Mouse (Mus musculus) cerebellum, adult 8-10 months (tissue): ENCODE results near the gene Orc1.

Source experiments
- DNase-seq: peaks from one replicate; pipeline ENCODE4 v3.0.0; 2022

The Orc1 gene

DNA sequence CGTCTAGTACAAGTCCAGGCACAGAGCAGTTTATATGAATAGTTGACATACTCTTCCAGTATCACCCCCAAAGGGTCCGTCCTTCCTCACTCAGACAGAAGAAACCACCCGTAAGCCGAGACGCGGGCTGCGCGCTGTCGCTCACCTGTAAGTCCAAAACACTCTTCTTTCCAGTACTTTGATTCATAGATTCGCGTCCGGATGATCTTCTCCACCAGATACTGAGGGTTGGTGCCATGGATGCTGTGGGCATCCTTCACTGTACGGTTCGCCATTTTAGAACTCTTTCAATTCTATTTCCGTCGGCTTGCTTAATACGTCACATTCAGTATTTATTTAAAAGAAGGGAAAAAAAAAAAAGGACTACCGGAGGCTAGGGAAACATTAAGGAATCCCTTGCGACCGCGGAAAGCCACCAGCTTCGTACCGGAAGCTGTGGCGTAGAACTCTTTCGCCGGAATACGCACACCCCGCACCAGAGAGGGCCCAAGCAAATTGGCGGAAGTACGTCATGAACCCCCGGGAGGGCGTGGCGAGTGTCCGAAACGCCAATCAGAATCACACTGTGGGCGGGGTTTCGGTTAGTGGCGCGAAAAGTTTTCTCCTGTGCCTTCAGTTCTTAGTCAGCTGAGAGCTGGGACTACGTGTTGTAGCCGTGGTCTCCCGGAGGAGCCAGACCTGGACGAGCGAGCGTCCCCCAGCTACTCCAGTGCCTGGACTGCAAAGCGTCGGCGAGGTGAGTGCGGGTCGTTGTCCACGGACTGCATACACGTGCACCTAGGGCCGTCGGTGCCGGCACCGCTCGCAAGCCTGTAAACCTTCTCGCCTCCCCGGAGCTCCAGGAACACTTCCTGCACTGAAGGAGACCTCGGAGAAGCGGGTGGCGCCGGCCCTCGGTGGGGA, at the start of gene Orc1, which contains the start of gene Prpf38a:
TSS of gene Orc1 (plus strand) at position 584 of the 903 bp plus-strand sequence.
TSS of gene Prpf38a (minus strand) at position 497 of the 903 bp plus-strand sequence.
- DNase-seq = peak; percentile 96

DNA sequence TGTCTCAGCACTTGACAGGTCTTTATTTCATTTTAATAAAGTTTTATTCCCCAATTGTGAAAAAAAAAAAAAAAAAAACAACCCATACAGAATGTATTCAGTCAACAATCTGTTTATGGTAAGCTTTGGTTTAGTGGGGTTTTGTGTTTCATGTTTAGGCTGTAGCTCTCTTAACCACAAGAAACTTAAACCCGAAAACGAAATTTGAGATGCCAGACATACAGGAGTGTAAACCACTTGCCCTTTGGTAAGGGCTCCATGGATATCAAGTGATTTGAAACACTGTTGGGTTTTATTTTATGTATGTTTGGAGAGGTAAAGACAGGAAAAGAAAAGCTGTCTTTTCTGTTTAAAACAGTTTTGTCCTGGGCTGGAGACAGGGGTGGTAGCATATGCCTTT, 39.5 kb upstream of the Orc1 start:
- DNase-seq = no peak

DNA sequence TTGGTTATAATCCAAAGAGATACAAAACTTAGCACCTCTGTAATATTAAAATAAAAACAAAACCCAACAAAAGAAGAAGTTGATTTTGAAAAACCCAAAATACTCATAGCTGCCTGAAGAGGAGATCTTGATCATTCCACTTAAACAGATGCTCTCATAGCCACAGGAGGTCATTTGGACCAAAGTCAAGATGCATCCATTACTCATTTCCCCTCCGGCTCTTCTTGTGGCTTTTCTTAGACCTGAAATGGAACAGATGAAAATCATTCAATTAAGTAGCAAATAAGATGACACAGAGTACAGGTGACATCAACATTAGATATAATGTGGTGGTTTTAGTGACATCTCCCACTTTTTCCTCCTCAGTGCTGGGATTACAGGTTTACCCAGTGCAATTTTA, 14.2 kb upstream of the Orc1 start:
- DNase-seq = no peak

DNA sequence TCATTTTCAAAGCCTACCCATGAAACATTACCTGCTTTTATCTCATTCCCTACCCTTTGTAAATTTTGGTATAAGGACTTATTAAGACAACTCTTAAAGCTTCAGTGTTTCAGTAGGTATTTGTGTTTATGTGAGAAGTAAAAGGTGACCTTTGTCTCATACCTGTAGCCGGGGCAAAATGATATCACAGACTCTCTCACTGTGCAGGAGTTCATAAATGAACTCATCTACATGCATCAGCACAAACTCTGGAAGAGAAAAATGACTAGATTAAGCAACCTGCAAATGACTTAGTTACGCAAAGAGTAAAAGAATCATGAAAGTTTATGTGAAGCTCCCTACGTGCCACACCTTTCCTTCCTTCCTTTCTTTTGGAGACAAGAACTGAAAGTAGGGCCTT, 6.6 kb upstream of the Orc1 start:
- no peak for DNase-seq

DNA sequence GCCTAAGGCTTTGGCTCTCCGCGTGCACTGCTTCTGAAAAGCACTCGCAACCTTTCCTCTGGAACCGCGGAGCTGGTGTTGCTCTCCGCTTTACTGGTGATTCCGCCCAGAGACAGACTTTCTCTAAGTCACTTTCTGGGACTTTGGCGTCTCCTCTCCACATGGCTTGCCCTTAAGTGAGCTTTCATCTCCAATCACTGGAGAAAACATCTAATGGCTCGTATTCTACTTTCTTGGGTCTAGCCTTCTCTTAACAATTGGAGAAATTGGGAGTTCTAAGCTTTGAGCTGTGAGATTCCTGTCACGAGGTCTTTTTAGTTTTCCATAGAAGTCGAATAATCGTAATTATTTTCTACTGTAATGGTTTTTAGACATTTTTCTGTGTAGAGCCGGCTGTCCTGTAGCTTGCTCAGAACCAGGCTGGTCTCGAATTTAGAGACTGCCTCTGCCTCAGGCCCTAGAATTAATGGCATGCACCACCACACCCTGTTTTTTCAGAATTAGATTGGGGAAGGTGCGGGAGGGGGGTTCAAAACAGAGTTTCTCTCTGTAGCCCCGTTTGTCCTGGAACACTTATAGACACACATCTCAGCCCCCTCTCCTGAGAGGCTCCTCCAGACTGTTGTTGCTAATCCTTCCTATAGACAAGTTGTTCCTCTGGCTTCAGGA, 654 bp downstream of the Orc1 start:
- DNase-seq = no peak

DNA sequence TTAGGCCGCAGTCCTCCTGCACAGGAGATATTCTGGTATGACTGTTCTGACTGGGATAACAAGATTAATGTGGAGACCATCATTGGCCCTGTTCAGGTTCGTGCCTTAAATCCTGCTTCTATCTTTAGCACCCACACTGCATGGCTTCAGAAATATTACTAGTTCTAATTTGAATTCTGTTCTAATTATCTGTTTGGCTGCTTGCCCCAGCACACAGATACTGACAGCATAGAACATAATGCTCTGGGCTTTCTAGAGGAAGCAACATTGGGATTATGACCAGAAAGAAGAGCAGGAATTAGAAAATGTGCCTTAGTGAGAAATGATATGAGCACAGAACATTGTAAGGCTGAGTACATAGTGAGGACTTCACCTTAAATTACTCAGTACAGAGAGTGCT, 14.2 kb downstream of the Orc1 start:
- DNase-seq = peak; percentile 32

DNA sequence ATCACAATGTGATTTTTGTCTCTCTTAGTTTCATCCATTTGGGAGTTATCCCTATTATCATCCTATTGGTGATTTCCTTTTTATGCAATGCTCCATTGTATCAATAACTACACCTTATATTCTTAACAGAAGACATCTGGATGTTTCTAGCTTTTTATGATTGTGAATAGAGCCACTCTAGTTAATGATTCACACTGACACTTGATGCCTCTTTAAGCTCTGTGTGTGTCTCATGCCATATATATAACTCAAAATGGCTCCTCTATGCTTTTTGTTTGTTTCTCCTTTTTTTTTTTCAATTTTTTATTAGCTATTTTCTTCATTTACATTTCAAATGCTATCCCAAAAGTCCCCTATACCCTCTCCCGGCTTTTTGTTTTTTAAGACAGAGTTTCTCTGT, 16.6 kb downstream of the Orc1 start:
- no peak for DNase-seq

DNA sequence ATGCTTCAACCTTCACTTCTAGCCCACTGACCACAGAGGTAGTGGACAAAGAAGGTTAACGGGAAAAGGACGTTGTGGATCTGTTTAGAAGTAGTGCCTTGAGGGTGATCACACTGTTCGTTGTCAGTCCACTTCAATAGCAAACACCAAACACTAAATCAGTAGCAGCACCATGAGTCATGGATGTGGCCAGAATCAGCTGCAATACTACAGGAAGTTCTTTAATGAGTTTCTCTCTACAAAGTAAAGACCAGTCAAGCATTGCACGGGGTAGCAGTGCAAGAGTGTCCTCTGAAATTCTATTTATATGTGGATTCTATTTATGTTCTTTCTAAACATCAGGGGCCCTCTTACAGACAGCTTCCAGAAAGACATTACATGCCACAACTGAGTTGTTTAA, 19.1 kb downstream of the Orc1 start:
- no peak for DNase-seq

DNA sequence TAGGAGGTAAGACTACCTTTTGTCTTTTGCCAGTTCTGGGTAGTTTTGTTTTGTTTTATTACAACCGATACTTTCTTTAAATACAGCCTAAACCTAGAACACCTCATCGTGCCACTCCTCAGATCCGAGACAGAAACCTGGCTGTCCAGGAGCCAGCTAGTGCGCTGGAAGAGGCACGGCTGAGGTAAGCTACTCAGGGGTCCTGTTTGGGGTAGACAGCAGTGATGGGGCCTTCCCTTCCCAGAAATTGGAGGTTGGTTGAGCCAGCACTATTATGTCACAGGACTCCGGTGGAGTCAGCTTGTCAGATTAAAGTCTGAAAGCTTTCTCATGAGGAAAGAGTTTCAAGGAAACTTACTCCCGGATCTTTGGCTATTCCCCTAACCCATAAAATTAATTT, 22.6 kb downstream of the Orc1 start:
- DNase-seq = no peak

DNA sequence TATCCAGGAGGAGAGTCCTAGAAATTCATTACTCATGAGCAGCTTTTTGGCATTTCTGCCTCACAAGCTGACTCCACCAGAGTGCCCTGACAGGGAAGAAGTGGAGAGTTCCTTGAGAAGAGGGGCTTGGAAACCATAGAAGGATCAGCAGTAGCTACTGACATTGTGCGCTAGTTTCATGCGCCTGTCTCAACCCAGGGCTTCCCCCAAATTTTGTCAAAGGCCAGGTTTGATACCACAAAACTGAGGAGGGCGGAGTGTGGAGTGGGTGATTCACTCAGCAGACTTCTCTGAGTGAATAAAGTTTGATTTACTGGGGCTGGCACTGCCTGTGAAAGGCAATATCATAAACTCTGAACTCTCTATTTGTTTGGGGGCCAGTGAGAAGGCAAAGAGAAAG, 29.4 kb downstream of the Orc1 start:
- no peak for DNase-seq

DNA sequence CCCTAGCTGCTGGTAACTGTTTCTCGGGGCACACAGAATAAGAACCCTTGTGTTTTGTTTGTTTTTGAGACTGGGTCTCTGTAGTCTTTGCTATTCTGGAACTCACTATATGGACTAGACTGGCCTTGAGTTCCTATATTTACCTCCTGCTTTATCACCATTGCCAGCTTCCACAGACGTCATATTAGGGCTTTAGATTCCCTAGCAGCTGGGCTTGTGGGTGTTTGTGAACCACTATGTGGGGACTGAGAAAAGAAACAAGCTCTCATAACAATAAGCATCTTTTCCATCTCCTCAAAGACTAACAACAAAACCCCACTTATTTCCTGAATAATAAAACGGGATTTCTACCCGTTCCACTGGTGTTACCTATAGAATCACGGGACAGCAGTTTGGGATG, 31.7 kb downstream of the Orc1 start:
- DNase-seq = no peak

DNA sequence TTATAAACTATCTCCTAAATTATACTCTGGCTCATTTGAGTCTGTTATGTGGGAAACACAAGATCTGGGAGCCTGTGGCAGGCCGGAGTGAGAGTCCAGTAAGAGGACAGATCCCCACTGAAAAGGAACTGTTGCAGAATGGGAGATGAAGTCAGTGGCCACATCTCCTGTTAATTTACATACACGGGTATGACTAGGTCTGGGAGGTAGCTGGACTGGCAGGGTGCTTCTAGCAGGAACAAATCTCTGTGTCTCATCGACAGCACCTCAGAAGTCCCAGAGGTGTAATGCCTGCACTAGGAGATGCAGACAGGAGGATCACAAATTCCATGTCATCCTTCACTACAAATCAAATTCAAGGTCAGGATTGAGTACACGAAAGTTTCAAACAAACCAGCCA, 39.4 kb downstream of the Orc1 start:
- peak; percentile 16 for DNase-seq

DNA sequence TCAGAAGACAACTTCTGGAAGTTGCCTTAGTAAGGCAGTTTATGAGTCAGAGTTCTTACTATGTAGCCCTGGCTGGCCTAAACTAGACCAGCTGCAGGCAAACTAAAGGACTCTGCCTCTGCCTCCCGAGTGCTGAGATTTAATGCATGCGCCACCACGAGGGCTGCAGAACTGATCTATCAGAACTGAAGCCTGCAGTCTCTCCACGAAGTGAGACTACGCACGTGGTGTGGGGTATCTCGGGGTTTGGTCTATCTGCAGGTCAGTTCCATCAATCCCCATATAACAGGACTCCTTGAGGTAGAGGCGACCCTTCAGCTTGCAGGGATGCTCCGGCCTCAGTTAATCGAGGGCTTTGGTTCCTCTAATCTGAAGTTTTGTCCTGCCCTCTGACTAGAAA, 39.9 kb downstream of the Orc1 start:
- DNase-seq = no peak

DNA sequence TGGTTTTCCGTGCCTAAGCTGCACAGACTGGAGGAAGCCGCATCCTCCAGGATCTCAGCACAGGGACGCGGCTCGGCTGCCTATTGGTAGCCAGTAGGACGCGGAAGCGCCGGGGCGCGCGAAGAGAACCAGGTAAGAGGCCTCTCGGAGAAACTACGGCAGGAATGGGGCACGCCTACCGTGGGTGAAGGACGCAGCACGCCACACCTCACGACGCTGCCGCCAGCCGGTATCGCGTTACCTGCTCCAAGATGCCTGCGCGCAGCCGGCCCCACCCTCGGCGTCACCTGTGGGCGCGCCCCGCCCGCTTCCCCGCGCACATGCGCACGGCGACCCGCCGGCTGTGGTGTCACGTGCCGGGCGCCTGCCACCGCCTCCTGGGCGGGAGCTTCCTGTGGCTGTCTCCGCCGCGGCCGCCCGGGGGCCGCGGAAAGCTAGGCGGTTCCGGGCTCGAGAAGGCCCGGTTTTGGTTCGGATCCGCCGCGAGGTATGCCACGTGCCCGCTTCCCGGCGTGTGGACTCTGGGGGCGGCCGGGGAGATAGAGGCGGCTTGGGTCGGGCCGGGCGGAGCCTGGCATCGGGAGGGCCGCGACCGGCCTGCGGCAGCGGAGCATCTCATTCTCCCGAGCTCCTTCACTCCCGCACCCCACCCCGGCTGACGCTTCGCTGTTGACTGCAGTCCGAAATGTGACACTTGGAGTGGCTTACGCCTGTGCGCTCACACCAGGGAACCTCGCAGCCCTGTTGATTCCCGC, 40.5 kb downstream of the Orc1 start, which contains the start of gene Cc2d1b:
TSS of gene Cc2d1b (plus strand) at position 354 of the 755 bp plus-strand sequence.
- DNase-seq = peak; percentile 92

DNA sequence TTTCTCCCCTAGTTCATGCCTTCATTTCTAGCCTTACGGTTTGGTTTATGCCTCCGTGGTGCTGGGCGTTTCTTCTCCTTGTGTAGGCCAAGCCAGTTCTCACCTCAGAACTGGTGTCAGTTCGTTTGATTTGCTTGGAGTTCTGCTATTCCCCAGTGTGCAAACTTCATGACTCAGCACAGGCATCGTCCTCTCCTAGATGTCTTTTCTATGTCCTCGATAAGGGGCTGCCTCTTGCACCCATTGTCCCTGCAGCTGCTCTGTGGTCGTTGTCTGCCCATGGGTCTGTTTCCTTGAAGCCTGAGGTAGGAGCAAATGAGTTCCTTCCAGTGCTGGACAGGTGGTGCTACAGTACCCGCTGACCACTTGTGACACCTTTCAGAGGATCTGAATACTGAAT, 41.3 kb downstream of the Orc1 start:
- peak; percentile 15 for DNase-seq

DNA sequence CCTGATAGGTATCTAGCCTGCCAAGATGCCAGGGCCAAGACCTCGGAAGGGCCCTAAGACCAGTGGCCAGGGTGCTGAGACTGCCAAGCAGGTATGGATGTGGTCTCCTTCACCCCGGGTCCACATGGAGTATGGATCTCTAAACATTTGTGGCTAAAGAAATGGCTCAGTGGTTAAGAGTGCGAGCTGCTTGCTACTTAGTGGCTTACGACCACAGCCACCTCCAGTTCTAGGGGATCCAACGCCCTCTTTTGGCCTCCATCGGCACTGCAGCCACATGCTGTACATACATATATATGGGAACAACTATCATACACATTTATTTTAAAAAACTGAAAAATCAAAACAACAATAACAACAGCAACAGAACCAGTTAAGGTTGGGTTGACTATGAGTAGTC, 42.3 kb downstream of the Orc1 start:
- DNase-seq = no peak

DNA sequence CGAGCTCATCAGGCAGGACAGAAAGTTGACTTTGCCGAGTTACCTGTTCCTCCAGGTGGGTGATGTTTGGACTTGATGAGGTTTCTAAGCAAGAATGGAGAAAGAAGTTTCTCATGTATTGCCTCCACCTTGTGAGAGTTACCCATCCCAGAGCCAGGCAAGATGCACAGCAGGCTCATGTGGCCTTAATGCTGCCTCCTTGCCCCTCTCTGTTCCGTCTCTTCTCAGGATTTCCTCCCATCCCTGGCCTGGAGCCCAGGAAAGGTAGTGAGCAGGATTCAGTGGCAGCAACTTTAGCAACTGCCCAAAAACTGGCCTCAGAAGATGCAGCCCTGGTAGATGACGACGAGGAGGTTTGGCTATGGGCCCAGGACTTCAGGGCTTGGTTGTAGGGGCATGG, 47.8 kb downstream of the Orc1 start:
- DNase-seq = no peak

DNA sequence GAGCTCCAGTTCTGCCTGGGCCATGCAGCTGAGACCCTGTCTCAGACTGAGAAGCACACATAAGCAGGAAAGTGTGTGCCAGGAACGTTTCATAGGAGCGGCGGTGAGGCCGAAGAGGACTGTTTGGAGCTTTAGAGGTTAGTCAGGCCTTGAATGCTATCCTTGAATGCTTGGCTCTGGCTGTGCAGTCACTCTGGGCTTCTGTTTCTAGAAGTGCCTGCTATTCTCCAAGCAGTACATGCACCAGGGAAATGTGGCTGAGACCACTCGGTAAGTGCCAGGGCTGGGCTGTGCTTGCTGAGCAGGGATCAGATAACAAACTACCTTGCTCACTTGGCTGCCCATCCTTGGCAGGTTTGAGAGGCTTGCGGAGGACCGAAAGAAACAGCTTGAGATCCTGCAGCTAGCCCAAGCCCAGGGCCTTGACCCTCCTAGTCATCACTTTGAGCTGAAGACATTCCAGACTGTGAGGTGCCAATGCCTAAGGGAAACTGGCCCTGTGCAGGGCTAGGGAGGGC, 50.2 kb downstream of the Orc1 start:
- DNase-seq = no peak

DNA sequence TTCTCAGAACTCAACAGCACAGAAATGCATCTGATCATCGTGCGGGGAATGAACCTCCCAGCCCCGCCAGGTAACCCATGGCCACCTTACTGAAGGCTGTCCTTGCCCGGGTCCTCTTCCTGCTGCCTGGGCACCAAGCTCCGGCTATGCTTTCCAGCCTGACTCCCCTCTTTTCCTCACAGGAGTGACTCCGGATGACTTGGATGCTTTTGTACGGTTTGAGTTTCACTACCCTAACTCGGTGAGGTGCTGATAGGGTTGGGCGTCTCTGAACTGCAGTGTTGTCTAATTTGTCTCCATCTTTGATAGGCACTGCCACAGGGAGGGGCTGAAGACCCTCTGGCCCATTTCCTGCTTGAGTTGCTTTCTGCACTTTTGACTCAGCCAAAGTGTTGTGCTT, 50.9 kb downstream of the Orc1 start:
- DNase-seq = no peak

DNA sequence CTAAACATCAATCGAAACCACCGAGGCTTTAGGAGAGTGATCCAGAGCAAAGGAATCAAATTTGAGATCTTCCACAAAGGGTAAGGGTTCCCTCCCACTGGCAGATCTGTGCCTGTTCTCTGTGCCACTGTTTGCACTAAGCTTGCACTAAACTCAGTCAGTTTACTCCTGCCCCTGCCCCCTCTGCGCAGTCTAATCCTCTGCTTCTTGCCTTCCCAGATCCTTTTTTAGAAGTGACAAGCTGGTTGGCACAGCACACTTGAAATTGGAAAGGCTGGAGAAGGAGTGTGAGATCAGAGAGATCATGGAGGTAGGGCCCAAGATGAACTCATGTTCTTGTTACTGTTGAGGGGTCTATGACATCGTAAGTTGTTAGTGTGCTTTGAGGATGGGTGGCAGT, 52.4 kb downstream of the Orc1 start:
- DNase-seq = no peak

DNA sequence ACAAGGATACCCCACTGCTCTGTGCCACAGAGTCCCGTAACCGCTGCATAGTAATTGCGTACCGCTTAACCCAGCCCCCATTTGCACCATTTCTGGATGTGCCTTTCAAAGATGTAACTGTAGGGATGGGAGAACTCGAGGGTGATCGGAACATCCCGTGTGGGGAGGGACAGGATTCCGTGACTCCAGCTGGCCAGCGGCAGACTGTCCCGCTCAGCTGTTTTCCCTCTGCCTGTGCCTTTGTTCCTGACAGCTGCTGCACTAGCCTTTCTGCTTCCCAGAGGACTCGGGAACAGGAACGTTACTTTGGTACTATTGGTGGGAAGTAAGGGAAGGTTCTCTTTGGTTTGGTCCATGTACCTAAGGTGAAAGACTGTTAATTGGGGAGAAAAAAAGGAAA, 54.5 kb downstream of the Orc1 start:
- no peak for DNase-seq

DNA sequence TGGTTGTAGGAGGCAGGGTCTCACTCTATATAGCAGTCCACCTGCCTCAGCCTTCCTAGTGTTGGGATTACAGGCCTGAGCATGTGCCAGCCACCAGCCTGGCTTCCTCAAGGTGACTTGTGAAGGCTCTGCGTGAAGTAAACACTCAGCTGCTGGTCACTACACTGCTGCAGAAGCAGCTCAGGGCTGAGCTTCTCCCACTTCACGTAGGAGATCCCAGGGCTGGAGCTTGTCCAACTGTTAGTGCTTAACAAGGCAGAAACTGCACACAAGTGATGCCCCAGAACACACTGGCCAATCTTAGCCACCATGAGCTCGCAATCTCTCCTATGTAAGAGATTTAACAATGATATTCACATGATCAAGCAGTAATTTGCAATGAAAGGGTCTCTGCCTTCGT, 55.5 kb downstream of the Orc1 start:
- DNase-seq = no peak

DNA sequence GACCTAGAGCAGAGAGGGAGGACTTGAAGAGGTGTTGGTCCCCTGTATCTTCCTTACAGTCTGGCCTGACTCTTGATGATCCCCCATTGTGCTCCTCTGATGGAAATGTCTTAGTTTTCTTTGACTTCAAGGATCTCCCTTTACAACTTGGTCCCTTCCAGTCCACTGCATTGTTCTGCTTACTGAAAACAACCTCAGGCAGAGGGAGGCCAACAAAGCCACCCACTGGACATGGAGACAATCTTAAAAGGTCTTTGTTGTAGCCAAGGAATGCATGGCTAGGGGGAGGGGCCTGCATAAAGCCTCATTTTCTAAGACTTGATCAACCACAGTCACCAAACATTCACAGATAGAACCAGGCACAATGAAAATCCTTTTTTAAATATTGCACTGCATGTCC, 55.9 kb downstream of the Orc1 start:
- no peak for DNase-seq
